Mouse (Mus musculus): ENCODE data around the gene Gm4881. TPM values are rescaled to one million over a fixed set of nuclear protein-coding genes. Genes with fewer than 3 reads are reported as not detected.

Gene Gm4881
- total and polyA plus RNA-seq, 3 experiments: 0.13 TPM; not detected in 2

GRCm38 (mm10) chr7:24971972-24972893 is 27.9 kb upstream of the Gm4881 start, which contains the start of gene Rabac1 (continued):
- TF ChIP-seq BHLHE40 (IDR thresholded peaks at IDR 0.05; ENCODE audit: borderline replicate concordance, low read depth, low read length): no peak
- no peak for TF ChIP-seq ZC3H11A (IDR thresholded peaks at IDR 0.05; ENCODE audit: low read depth, low read length)
- TF ChIP-seq ZMIZ1 (IDR thresholded peaks at IDR 0.05; ENCODE audit: low read depth, low read length): 0 out of 2 replicates have a peak, but pooled peaks have one; percentile 30
- no peak for TF ChIP-seq SMC3 (IDR thresholded peaks at IDR 0.05; ENCODE audit: low read depth, low read length)
- TF ChIP-seq MEF2A (IDR thresholded peaks at IDR 0.05; ENCODE audit: extremely low read depth, insufficient replicate concordance, low read depth, low read length, poor library complexity, severe bottlenecking): no peak
- no peak for TF ChIP-seq ZNF384 (IDR thresholded peaks at IDR 0.05; ENCODE audit: low read depth, low read length)
- peak in 2 of 3 experiments; percentile 29 to 52; a peak in 3 of 6 replicates for TF ChIP-seq CTCF (IDR thresholded peaks at IDR 0.05 in 2 of 3, conservative IDR thresholded peaks at IDR 0.05 in 1 of 3; ENCODE audit: control insufficient read depth in 1 of 3, insufficient read depth in 1 of 3, low read depth in 2 of 3, low read length in 3 of 3, poor library complexity in 1 of 3, severe bottlenecking in 1 of 3)
- TF ChIP-seq JUND (IDR thresholded peaks at IDR 0.05; ENCODE audit: low read depth, low read length): no peak
- peak; percentile 48; the same call in 1 of the 2 replicates for TF ChIP-seq USF1 (IDR thresholded peaks at IDR 0.05; ENCODE audit: low read depth, low read length)
- peak; percentile 66; the same call in 1 of the 2 replicates for TF ChIP-seq MAX (IDR thresholded peaks at IDR 0.05; ENCODE audit: low read length)
- TF ChIP-seq KAT2A (conservative IDR thresholded peaks at IDR 0.05; ENCODE audit: low read depth, low read length): peak; percentile 99
- no peak for TF ChIP-seq CHD1 (IDR thresholded peaks at IDR 0.05; ENCODE audit: low read depth, low read length)
- no peak for TF ChIP-seq POLR2AphosphoS5 (IDR thresholded peaks at IDR 0.05; ENCODE audit: borderline replicate concordance, low read depth, low read length)
- no peak for TF ChIP-seq ETS1 (IDR thresholded peaks at IDR 0.05; ENCODE audit: low read depth, low read length)

GRCm38 (mm10) chr7:24971261-24971971 is 27.1 kb upstream of the Gm4881 start:
- Histone ChIP-seq H3K9ac (ENCODE audit: control insufficient read depth, low read depth, low read length, poor library complexity, severe bottlenecking) (peak overlapping the region; percentile 58), H3K4me1 (ENCODE audit: control insufficient read depth in 1 of 2, insufficient read depth in 2 of 2, low read length in 2 of 2) (peaks cover 7 to 20% of the 10 kb centered on the region in 2 experiments), H3K9me3 (replicated peaks; ENCODE audit: insufficient read depth, low read length) (no peaks in the 10 kb centered on the region), H3K4me3 (ENCODE audit: control insufficient read depth in 1 of 2, insufficient read depth in 1 of 2, low read depth in 2 of 2, low read length in 2 of 2) (peak overlapping the region; percentile 75 to 78), H3K36me3 (ENCODE audit: control insufficient read depth in 1 of 2, insufficient read depth in 2 of 2, low read length in 2 of 2) (peaks cover 0 to 21% of the 10 kb centered on the region in 2 experiments; a peak in 2 of 4 replicates), H3K79me2 (ENCODE audit: control insufficient read depth, insufficient read depth, low read length, poor library complexity) (peaks cover 6% of the 10 kb centered on the region; the same call in 1 of the 2 replicates), H3K27me3 (ENCODE audit: control insufficient read depth in 1 of 2, insufficient read depth in 2 of 2, low read length in 2 of 2) (no peaks in the 10 kb centered on the region), H3K27ac (ENCODE audit: control insufficient read depth, low read depth, low read length) (peak overlapping the region; percentile 29; the same call in 1 of the 2 replicates)
- 0 out of 2 replicates have a peak, but pooled peaks have one; percentile 26 for TF ChIP-seq HCFC1 (IDR thresholded peaks at IDR 0.05; ENCODE audit: low read depth, low read length)
- TF ChIP-seq MAX (IDR thresholded peaks at IDR 0.05; ENCODE audit: low read length): 0 out of 2 replicates have a peak, but pooled peaks have one; percentile 18
- TF ChIP-seq MXI1 (IDR thresholded peaks at IDR 0.05; ENCODE audit: low read depth, low read length): peak; percentile 22; the same call in 1 of the 2 replicates
- TF ChIP-seq ZC3H11A (IDR thresholded peaks at IDR 0.05; ENCODE audit: low read depth, low read length): peak; percentile 8; the same call in 1 of the 2 replicates
- TF ChIP-seq CTCF (IDR thresholded peaks at IDR 0.05 in 2 of 3, conservative IDR thresholded peaks at IDR 0.05 in 1 of 3; ENCODE audit: control insufficient read depth in 1 of 3, insufficient read depth in 1 of 3, low read depth in 2 of 3, low read length in 3 of 3, poor library complexity in 1 of 3, severe bottlenecking in 1 of 3): peak; percentile 51 to 81 (median 74)
- TF ChIP-seq SIN3A (IDR thresholded peaks at IDR 0.05; ENCODE audit: low read length): no peak
- TF ChIP-seq SMC3 (IDR thresholded peaks at IDR 0.05; ENCODE audit: low read depth, low read length): peak; percentile 73
- TF ChIP-seq RAD21 (IDR thresholded peaks at IDR 0.05; ENCODE audit: low read depth, low read length): peak; percentile 50
- 0 out of 4 replicates have a peak, but pooled peaks of 1 of the 2 experiments have one; percentile 10 for TF ChIP-seq POLR2A (IDR thresholded peaks at IDR 0.05; ENCODE audit: control insufficient read depth in 1 of 2, insufficient read depth in 1 of 2, low read depth in 1 of 2, low read length in 2 of 2, poor library complexity in 1 of 2)
- no peak for TF ChIP-seq ZKSCAN1 (IDR thresholded peaks at IDR 0.05; ENCODE audit: low read depth, low read length)
- TF ChIP-seq MAZ (IDR thresholded peaks at IDR 0.05; ENCODE audit: low read depth, low read length): peak; percentile 54; the same call in 1 of the 2 replicates
- peak; percentile 79 for DNase-seq (ENCODE audit: low read depth, low spot score)
